Mouse (Mus musculus): ENCODE measurements around the gene Plekha5.

Plekha5 gene

DNA sequence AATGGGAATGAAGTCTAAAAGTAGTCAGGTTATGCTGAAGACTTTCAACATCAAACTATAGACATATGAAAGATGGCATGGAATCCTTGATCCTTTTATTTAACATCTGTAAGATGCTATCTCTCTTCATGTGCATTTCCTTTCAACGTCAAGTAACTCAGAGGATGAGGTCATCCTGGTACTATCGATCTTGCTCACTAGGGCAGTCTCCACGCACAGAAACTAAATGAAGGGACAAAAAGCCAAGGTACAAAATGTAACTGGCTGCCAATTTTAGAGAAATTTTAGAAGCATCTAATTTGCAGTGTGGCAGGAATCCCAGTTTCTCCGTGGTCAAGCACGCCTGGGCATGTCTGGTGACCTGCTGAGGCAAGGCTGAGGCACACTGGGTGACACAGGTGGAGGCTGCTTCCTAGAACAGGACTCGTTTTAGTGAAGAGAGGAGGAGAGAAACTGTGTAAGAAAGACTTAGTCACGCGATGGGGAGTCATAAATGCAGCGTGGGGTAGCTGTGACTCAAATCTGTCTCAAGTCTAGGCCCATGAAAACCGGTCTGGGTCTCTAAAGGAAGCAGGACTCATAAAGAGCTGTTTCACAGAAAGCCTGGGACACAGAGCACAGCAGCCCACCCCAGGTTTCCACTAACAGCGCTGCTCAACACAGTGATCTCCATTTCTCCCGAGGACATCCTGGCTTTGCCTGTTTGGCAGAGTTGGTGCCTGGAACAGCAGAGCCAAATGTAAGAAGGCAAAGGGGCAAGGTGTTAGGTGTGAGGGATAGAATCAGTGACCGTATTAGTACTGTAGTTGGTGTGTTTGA, 196.9 kb downstream of the Plekha5 start:
- in situ Hi-C loops (cut with MboI; ENCODE audit: low pct_unique_long_range_greater_than_20kb in 1 of 2, low sequenced_read_pairs in 2 of 2, unreplicated experiment in 1 of 2), result no loop called here

DNA sequence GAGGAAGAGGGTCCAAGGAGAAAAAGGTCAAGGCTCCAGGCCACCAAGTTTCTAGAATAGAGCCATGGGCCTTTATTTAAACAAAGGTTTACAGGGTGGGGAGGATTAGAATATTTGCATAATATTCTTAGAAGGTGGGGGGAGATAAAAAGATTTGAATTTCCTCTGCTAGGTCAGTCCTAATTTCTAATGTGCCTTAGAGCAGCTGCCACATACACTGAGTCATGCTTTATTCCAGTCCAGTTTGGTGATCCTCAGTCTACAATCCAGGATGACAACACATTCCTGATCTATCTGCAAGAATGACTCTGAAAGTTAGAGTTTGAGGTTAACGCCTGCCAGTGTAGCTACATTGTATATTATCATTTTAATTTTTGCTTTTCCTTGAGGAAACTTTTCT, 197.8 kb downstream of the Plekha5 start:
- in situ Hi-C loops (cut with MboI; ENCODE audit: low pct_unique_long_range_greater_than_20kb in 1 of 2, low sequenced_read_pairs in 2 of 2, unreplicated experiment in 1 of 2), result no loop called here

DNA sequence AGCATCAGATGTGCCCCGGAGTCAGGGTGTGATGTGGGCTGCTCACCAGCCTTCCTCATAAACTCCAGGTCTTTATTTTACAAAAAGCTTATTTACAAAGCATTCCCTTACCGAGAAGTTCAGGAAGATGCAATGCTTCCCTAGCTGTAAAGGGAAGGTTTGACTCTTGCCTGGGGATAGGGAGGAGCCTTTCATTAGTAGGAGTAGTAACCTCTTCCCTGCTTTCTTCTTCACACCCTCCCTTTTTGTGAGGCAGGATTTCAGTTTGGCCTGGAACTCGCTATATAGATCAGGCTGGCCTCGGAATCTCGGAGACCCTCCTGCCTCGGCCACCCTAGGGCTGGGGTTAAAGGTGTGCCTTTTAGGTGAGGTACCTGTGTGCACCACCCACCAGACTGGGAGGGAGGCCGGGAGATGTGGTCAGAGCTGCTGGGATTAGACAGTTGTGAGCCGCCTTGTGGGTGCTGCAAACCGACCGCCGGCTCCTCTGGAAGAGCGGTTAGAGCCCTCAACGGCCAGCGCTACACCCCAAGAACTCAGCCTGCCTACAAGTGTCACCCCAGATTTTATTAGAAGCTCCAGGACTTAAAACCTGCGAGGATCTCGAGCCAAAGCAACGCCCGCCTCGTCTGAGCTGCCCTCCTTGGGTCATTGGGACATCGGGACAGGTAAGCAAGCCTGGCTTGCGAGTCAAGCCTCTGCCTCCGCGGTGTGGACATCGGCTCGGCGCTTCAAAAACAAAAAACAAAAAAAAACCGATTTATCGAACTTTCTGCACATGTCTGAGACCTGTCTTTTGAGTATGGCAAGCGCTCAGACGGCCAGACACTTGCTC, 198.8 kb downstream of the Plekha5 start, which contains the start of gene Aebp2:
Aebp2 (plus strand) TSS at position 273 of the 835 bp plus-strand sequence.
- in situ Hi-C loops (cut with MboI; ENCODE audit: low pct_unique_long_range_greater_than_20kb in 1 of 2, low sequenced_read_pairs in 2 of 2, unreplicated experiment in 1 of 2), result no loop called here

DNA sequence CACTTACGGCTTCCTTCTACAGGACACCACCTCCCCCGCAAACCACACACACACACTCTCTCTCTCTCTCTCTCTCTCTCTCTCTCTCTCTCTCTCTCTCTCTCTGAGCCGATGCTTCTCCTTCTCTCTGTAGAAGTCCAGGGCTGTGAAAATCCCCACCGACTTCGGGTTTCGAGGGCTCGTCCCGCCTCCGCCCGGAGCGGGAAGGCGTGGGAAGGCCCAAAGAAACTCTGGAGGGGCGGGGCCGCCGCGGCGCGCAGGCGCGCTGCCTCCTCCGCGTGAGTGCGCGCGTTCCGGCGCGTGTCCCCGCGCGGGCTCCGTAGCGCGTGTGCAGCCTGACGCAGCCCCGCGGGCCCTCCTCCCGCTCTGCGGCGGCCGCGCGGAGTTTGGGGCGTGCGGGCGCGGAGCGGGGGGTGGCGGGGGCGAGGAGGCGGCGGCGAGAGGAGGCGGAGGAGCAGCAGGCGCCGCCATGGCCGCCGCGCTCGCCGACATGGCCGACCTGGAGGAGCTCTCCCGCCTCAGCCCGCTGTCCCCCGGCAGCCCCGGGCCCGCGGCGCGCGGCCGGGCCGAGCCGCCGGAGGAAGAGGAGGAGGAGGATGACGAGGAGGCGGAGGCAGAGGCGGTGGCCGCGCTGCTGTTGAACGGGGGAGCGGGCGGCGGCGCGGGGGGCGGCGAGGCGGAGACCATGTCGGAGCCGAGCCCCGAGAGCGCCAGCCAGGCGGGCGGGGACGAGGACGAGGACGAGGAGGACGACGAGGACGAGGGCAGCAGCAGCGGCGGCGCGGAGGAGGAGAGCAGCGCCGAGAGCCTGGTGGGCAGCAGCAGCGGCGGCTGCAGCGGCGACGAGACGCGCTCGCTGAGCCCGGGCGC, 199.6 kb downstream of the Plekha5 start:
- in situ Hi-C loops (cut with MboI; ENCODE audit: low pct_unique_long_range_greater_than_20kb in 1 of 2, low sequenced_read_pairs in 2 of 2, unreplicated experiment in 1 of 2), result no loop called here

DNA sequence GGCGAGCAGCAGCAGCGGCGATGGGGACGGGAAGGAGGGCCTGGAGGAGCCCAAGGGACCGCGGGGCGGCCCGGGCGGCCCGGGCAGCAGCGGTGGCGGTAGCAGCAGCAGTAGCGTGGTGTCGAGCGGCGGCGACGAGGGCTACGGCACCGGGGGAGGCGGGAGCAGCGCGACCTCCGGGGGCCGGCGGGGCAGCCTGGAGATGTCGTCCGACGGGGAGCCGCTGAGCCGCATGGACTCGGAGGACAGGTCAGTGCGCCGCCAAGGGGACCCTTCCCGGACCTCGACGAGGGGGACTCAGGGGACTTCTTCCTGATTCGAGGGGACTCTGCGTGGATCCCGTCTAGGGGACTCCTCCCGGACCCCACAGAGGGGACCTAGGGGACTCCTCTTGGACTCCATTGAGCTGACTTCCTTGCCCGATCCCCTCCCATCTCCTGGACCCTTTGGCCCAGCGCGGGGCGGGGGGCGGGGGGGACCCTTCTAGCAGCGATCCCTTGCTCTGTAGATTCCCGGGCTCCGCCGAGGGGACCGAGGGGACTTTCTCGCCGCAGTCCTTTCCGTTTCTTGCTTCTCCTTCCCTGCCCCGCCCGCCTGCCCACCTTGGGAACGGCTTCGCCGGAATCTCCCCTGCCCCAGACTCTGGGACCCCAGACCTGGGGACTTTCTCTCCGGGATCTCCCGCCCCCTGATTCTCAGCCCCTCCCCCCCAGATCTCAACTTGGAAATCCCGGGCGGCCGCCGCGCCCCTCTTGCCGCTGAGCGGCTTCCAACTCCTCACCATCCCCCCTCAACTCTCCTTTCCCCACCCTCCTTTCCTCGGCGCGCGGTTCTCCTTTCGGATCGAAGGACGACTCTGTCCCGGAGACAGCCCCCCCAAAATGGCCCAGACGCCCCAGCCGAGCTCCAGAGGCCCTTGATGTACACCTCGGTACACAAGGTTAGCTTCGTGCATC, 200.5 kb downstream of the Plekha5 start:
- in situ Hi-C loops (cut with MboI; ENCODE audit: low pct_unique_long_range_greater_than_20kb in 1 of 2, low sequenced_read_pairs in 2 of 2, unreplicated experiment in 1 of 2), result no loop called here

DNA sequence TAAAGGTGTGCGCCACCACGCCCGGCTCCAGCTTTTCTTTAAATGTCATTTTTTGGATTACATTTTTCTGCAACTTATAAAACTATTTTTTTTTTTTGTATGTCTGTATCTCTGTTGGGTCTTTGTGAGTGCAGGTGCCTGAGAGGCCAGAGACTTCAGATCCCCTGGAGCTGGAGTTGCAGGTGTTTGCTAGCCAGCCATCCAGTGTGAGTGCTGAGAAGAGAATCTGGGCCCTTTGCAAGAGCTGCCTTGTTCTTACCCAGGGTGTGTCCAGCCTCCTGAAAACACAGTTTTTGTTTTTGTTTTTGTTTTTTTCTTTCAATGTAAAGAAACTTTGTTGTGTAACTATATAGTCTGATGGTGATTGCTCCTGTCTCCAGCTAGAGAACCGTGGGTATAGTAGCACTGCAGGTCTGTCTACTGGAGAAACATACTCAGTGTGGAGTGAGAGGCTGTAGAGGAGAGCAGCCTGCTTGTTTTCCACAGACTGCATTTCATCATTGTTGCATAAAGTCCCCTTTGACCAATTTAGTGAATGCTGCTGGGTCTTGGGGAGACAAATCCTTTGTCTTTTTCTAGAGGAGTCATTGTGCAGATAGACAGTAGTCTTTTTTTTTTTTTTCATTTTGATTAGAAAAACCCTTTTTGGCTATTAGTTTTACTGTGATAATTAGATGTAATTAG, 205.5 kb downstream of the Plekha5 start:
- in situ Hi-C loops (cut with MboI; ENCODE audit: low pct_unique_long_range_greater_than_20kb in 1 of 2, low sequenced_read_pairs in 2 of 2, unreplicated experiment in 1 of 2), result no loop called here

DNA sequence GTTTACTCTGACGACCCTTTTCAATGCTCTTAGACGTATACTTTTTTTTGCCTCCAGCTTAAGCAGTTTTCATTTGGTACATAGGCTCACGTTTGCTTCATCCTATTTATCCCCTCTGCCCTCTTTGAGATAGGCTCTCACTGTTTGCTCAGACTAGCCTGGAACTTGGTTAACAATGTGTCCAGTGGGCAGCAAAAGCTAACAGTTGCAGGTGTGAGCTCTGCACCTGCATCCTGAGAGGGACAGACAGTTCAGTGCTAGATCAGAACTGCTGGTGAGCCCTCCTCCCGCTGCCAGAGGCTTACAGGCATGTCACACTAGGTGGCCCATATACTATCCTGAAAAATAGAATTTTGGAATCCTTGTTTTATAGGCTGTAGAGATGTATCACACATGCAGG, 206.5 kb downstream of the Plekha5 start:
- in situ Hi-C loops (cut with MboI; ENCODE audit: low pct_unique_long_range_greater_than_20kb in 1 of 2, low sequenced_read_pairs in 2 of 2, unreplicated experiment in 1 of 2), result no loop called here

DNA sequence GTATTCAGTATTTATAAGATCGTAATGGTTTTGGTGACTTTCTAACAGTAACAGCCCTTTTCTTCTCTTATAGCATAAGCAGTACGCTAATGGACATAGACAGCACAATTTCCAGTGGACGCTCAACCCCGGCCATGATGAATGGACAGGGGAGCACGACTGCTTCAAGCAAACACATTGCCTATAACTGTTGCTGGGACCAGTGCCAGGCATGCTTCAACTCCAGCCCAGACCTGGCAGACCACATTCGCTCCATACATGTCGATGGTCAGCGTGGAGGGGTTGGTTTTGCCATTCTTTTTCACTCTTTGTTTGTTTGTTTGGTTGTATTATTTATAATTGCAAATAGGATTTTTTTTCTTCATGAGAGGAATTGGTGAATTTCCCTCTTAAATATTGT, 209.8 kb downstream of the Plekha5 start:
- in situ Hi-C loops (cut with MboI; ENCODE audit: low pct_unique_long_range_greater_than_20kb in 1 of 2, low sequenced_read_pairs in 2 of 2, unreplicated experiment in 1 of 2), result no loop called here

DNA sequence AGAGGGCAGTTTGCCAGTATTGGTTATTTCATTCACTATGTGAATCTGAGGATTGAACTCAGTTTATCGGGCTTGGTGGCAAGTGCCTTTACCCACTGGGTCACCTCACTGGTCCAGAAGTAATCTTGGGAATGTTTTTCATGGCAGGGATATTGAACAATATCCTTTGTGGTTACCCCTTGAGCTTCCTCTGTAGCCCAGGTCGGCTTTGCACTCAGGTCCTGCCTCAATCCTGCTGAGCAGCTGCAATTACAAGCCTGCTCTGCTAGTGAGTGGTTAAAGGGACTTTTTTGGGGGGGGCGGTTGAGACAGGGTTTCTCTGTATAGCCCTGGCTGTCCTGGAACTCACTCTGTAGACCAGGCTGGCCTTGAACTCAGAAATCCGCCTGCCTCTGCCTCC, 212.4 kb downstream of the Plekha5 start:
- in situ Hi-C loops (cut with MboI; ENCODE audit: low pct_unique_long_range_greater_than_20kb in 1 of 2, low sequenced_read_pairs in 2 of 2, unreplicated experiment in 1 of 2), result no loop called here

DNA sequence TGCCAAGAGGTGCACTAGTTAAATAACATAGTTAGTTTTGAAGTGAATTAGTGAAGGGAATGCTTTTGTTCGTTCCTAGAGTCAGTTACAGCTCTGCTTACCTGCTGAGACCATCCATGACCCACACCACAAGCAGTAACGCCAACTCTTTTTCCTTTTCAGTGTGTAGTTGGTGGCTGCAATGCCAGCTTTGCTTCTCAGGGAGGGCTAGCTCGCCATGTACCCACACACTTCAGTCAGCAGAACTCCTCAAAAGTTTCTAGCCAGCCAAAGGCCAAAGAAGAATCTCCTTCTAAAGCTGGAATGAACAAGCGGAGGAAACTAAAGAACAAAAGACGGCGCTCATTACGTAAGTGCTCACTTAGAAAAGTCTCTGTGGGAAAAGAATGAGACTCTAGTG, 218.2 kb downstream of the Plekha5 start:
- in situ Hi-C loops (cut with MboI; ENCODE audit: low pct_unique_long_range_greater_than_20kb in 1 of 2, low sequenced_read_pairs in 2 of 2, unreplicated experiment in 1 of 2), result no loop called here

DNA sequence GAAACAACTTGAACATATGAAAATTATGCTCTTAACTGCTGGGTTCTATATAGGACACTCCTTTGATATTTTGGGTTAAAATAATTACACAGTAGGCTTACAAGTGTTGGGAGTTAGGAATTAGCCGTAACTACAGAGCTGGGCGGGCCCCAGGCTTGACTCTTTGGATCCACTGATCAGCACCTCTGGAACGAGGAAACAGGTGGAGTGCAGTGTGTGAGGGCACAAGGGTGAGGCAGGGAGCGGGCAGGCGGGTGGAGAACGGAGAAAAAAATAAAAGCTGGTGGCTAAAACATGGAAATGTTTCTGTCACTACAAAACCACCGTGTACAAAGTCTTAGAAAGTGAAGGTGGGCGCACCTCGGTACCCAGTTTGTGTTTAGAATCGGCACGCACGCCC, 218.8 kb downstream of the Plekha5 start:
- in situ Hi-C loops (cut with MboI; ENCODE audit: low pct_unique_long_range_greater_than_20kb in 1 of 2, low sequenced_read_pairs in 2 of 2, unreplicated experiment in 1 of 2), result no loop called here

DNA sequence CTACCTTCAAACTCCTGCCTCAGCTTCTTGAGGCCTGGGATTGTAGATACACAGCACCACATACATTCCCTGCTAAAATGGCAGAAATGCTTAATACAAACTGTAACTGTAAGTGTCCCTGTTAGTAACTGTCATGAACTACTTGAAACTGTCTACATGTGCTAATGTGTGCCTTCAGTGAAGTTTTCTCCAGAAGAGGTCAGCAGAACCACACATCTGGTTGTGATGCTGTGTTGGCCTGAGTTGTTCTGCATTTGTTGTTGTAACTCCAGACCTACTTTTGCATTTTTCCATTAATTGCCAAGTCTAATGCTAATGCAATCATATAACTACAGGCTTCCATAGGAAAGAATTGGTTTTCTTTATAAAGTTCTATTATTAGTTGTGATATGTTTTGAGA, 222.1 kb downstream of the Plekha5 start:
- in situ Hi-C loops (cut with MboI; ENCODE audit: low pct_unique_long_range_greater_than_20kb in 1 of 2, low sequenced_read_pairs in 2 of 2, unreplicated experiment in 1 of 2), result no loop called here

Measured in mouse embryonic stem cell (cell line).